Mouse (Mus musculus) limb, embryonic 13.5 days (tissue): ENCODE measurements at regions not wholly inside any gene's neighbourhood (a gene's known extent, or its start where the extent isn't known, plus 50 kb on each side); places are given as distances from the start of the nearest gene placed in this dataset.

Experiments
- ATAC-seq: fragments of 200-750 bp; cut with Nextera tagmentation; 2 replicates; pipeline ENCODE4 v1.8.0; 2017; ENCODE audit warnings: low read depth, moderate number of reproducible peaks, moderate TSS enrichment; ENCODE audit not compliant: low FRiP score
- H3K27ac ChIP-seq: fragments of 300-500 bp; sonication (generic); 2 replicates; pipeline ENCODE4 v1.5.1; 2015; ENCODE audit warnings: inconsistent platforms, mild to moderate bottlenecking, moderate library complexity
- H3K27me3 ChIP-seq: fragments of 300-500 bp; sonication (generic); 2 replicates; pipeline ENCODE4 v1.6.1; 2015; ENCODE audit warnings: mild to moderate bottlenecking, inconsistent platforms
- H3K36me3 ChIP-seq: fragments of 300-500 bp; sonication (generic); 2 replicates; pipeline ENCODE4 v1.6.1; 2015; ENCODE audit warnings: inconsistent platforms, mild to moderate bottlenecking, moderate library complexity
- H3K4me1 ChIP-seq: fragments of 300-500 bp; sonication (generic); 2 replicates; pipeline ENCODE4 v1.6.1; 2015; ENCODE audit warnings: inconsistent platforms
- H3K4me2 ChIP-seq: fragments of 300-500 bp; sonication (generic); replicated peaks from 2 replicates; pipeline ENCODE4 v1.6.1; 2015; ENCODE audit warnings: inconsistent platforms, mild to moderate bottlenecking, moderate library complexity
- H3K4me3 ChIP-seq: fragments of 300-500 bp; sonication (generic); 2 replicates; pipeline ENCODE4 v1.5.1; 2015; ENCODE audit warnings: moderate library complexity, mild to moderate bottlenecking, inconsistent platforms
- H3K9ac ChIP-seq: fragments of 300-500 bp; sonication (generic); 2 replicates; pipeline ENCODE4 v1.6.1; 2015; ENCODE audit warnings: mild to moderate bottlenecking, inconsistent platforms
- H3K9me3 ChIP-seq: fragments of 300-500 bp; sonication (generic); 2 replicates; pipeline ENCODE4 v1.6.1; 2016; ENCODE audit warnings: inconsistent platforms
- WGBS: fragments of 180-500 bp; shearing (Covaris S2); methylation state at CpG from one replicate; pipeline ENCODE4 v1.1.7; 2015; 5-methylcytosine and 5-hydroxymethylcytosine counted together

GRCm38 (mm10) chr15:96170986-96171769 is 116.1 kb upstream of the Arid2 start:
- ATAC-seq, result peak; percentile 61; the same call in 1 of the 2 replicates
- H3K9ac ChIP-seq, result no peak overlapping the region
- H3K4me1 ChIP-seq, result peaks cover 22% of the 10 kb centered on the region
- no peaks in the 10 kb centered on the region for H3K36me3 ChIP-seq
- peak overlapping the region; percentile 40 for H3K4me3 ChIP-seq
- no peaks in the 10 kb centered on the region for H3K9me3 ChIP-seq
- H3K27ac ChIP-seq, result no peak overlapping the region
- peaks cover 8% of the 10 kb centered on the region for H3K27me3 ChIP-seq
- 10% methylated on average over 22 of the region's 22 CpGs for WGBS
- peak overlapping the region; percentile 65 for H3K4me2 ChIP-seq

- Histone ChIP-seq H3K27ac (no peak overlapping the region), H3K9ac (no peak overlapping the region), H3K36me3 (no peaks in the 10 kb centered on the region), H3K4me2 (no peak overlapping the region), H3K27me3 (no peaks in the 10 kb centered on the region), H3K9me3 (no peaks in the 10 kb centered on the region), H3K4me1 (peaks cover 10% of the 10 kb centered on the region; the same call in 1 of the 2 replicates), H3K4me3 (no peak overlapping the region)
- no peak for ATAC-seq
- WGBS, result 60% methylated on average over 9 of the region's 9 CpGs
These were observed 109.4 kb upstream of the Arid2 start for GRCm38 (mm10) chr15:96177911-96178310.

GRCm38 (mm10) chr15:96178374-96179109 is 108.8 kb upstream of the Arid2 start:
- no peaks in the 10 kb centered on the region for H3K27me3 ChIP-seq
- H3K9me3 ChIP-seq, result no peaks in the 10 kb centered on the region
- H3K4me3 ChIP-seq, result no peak overlapping the region
- no peak for ATAC-seq
- H3K27ac ChIP-seq, result no peak overlapping the region
- peaks cover 10% of the 10 kb centered on the region; the same call in 1 of the 2 replicates for H3K4me1 ChIP-seq
- no peaks in the 10 kb centered on the region for H3K36me3 ChIP-seq
- H3K4me2 ChIP-seq, result no peak overlapping the region
- 68% methylated on average over 8 of the region's 8 CpGs for WGBS
- H3K9ac ChIP-seq, result no peak overlapping the region

- Histone ChIP-seq H3K4me2 (no peak overlapping the region), H3K4me1 (0 out of 2 replicates have a peak, but pooled peaks cover 3% of the 10 kb centered on the region), H3K9ac (no peak overlapping the region), H3K27me3 (no peaks in the 10 kb centered on the region), H3K27ac (no peak overlapping the region), H3K4me3 (no peak overlapping the region), H3K9me3 (no peaks in the 10 kb centered on the region), H3K36me3 (no peaks in the 10 kb centered on the region)
- 86% methylated on average over 5 of the region's 5 CpGs for WGBS
- no peak for ATAC-seq
These were observed 107.8 kb upstream of the Arid2 start for GRCm38 (mm10) chr15:96179511-96179910.

GRCm38 (mm10) chr15:96180036-96180435 is 107.3 kb upstream of the Arid2 start:
- Histone ChIP-seq H3K4me3 (no peak overlapping the region), H3K4me2 (no peak overlapping the region), H3K36me3 (no peaks in the 10 kb centered on the region), H3K9ac (no peak overlapping the region), H3K9me3 (no peaks in the 10 kb centered on the region), H3K27ac (no peak overlapping the region), H3K4me1 (0 out of 2 replicates have a peak, but pooled peaks cover 5% of the 10 kb centered on the region), H3K27me3 (no peaks in the 10 kb centered on the region)
- no peak for ATAC-seq
- WGBS, result 93% methylated on average over 5 of the region's 5 CpGs

- Histone ChIP-seq H3K9me3 (no peaks in the 10 kb centered on the region), H3K4me2 (no peak overlapping the region), H3K4me1 (peaks cover 11% of the 10 kb centered on the region), H3K27ac (no peak overlapping the region), H3K9ac (no peak overlapping the region), H3K4me3 (no peak overlapping the region), H3K27me3 (no peaks in the 10 kb centered on the region), H3K36me3 (no peaks in the 10 kb centered on the region)
- ATAC-seq, result no peak
- 88% methylated on average over 8 of the region's 8 CpGs for WGBS
These were observed 106.3 kb upstream of the Arid2 start for GRCm38 (mm10) chr15:96180977-96181376.

GRCm38 (mm10) chr15:96182313-96182712 is 105.0 kb upstream of the Arid2 start:
- no peak for ATAC-seq
- Histone ChIP-seq H3K27me3 (no peaks in the 10 kb centered on the region), H3K9ac (no peak overlapping the region), H3K4me3 (no peak overlapping the region), H3K27ac (no peak overlapping the region), H3K36me3 (no peaks in the 10 kb centered on the region), H3K4me2 (no peak overlapping the region), H3K4me1 (peaks cover 11% of the 10 kb centered on the region), H3K9me3 (no peaks in the 10 kb centered on the region)
- WGBS, result 70% methylated on average over 5 of the region's 5 CpGs

GRCm38 (mm10) chr15:96183069-96183468 is 104.2 kb upstream of the Arid2 start:
- Histone ChIP-seq H3K4me1 (peaks cover 11% of the 10 kb centered on the region), H3K9ac (no peak overlapping the region), H3K4me2 (no peak overlapping the region), H3K4me3 (no peak overlapping the region), H3K36me3 (no peaks in the 10 kb centered on the region), H3K27me3 (no peaks in the 10 kb centered on the region), H3K27ac (no peak overlapping the region), H3K9me3 (no peaks in the 10 kb centered on the region)
- WGBS, result 57% methylated on average over 6 of the region's 6 CpGs
- no peak for ATAC-seq

GRCm38 (mm10) chr15:96184666-96185065 is 102.7 kb upstream of the Arid2 start:
- H3K4me3 ChIP-seq, result no peak overlapping the region
- ATAC-seq, result no peak

GRCm38 (mm10) chr15:96185429-96185828 is 101.9 kb upstream of the Arid2 start:
- WGBS, result 25% methylated on average over 4 of the region's 4 CpGs
- no peaks in the 10 kb centered on the region for H3K36me3 ChIP-seq
- no peak overlapping the region for H3K9ac ChIP-seq
- 0 out of 2 replicates have a peak overlapping the region, but pooled peaks have one; percentile 11 for H3K4me2 ChIP-seq
- no peak; the same call in 1 of the 2 replicates for ATAC-seq
- H3K4me3 ChIP-seq, result no peak overlapping the region
- peak overlapping the region; percentile 48; the same call in 1 of the 2 replicates for H3K27ac ChIP-seq
- H3K9me3 ChIP-seq, result no peaks in the 10 kb centered on the region
- H3K27me3 ChIP-seq, result no peaks in the 10 kb centered on the region
- peaks cover 11% of the 10 kb centered on the region for H3K4me1 ChIP-seq

More at GRCm38 (mm10) chr15:96184666-96185065, 102.7 kb upstream of the Arid2 start:
- H3K9ac ChIP-seq, result no peak overlapping the region
- no peaks in the 10 kb centered on the region for H3K27me3 ChIP-seq
- WGBS, result 72% methylated on average over 8 of the region's 8 CpGs
- H3K27ac ChIP-seq, result no peak overlapping the region
- H3K4me2 ChIP-seq, result no peak overlapping the region
- H3K9me3 ChIP-seq, result no peaks in the 10 kb centered on the region
- no peaks in the 10 kb centered on the region for H3K36me3 ChIP-seq
- H3K4me1 ChIP-seq, result peaks cover 11% of the 10 kb centered on the region

GRCm38 (mm10) chr15:96185901-96186300 is 101.4 kb upstream of the Arid2 start:
- WGBS, result 7% methylated on average over 4 of the region's 6 CpGs
- Histone ChIP-seq H3K9me3 (no peaks in the 10 kb centered on the region), H3K4me1 (peaks cover 11% of the 10 kb centered on the region), H3K4me2 (no peak overlapping the region), H3K4me3 (no peak overlapping the region), H3K36me3 (no peaks in the 10 kb centered on the region), H3K9ac (no peak overlapping the region), H3K27ac (0 out of 2 replicates have a peak overlapping the region, but pooled peaks have one; percentile 39), H3K27me3 (no peaks in the 10 kb centered on the region)
- ATAC-seq, result no peak

GRCm38 (mm10) chr15:96189551-96189950 is 97.8 kb upstream of the Arid2 start:
- H3K36me3 ChIP-seq, result no peaks in the 10 kb centered on the region
- ATAC-seq, result no peak
- no peak overlapping the region for H3K9ac ChIP-seq
- WGBS, result 73% methylated on average over 2 of the region's 2 CpGs
- H3K9me3 ChIP-seq, result peaks cover 20% of the 10 kb centered on the region
- no peak overlapping the region for H3K4me3 ChIP-seq
- no peak overlapping the region for H3K4me2 ChIP-seq
- H3K4me1 ChIP-seq, result peaks cover 8% of the 10 kb centered on the region
- H3K27me3 ChIP-seq, result no peaks in the 10 kb centered on the region
- no peak overlapping the region for H3K27ac ChIP-seq
